Mouse (Mus musculus): ENCODE data around the gene Fam83e. TPM values are rescaled to one million over a fixed set of nuclear protein-coding genes. Genes with fewer than 3 reads are reported as not detected.

Fam83e gene
- polyA plus RNA-seq (2015; fragmentation: Nextera tagmentation; extraction: Ambion mirVana), result 1.7 and 2.3 TPM in 2 replicates

- Histone ChIP-seq H3K4me1 (ENCODE audit: insufficient read depth, low read depth, low read length) (peaks cover 16% of the 10 kb centered on the region), H3K27ac (ENCODE audit: low read length) (no peak within 1 kb of the TSS), H3K36me3 (ENCODE audit: insufficient read depth, low read length) (peaks cover 23% of the 10 kb centered on the region), H3K4me2 (replicated peaks; ENCODE audit: low read depth, low read length) (no peak within 1 kb of the TSS), H3K27me3 (replicated peaks; ENCODE audit: insufficient read depth, low read length) (no peaks in the 10 kb centered on the region), H3K9me3 (ENCODE audit: low read length) (no peaks in the 10 kb centered on the region), H3K4me3 (ENCODE audit: low read depth, low read length) (no peak within 1 kb of the TSS), H3K9ac (replicated peaks; ENCODE audit: low read depth) (no peak within 1 kb of the TSS)
- TF ChIP-seq CTCF (IDR thresholded peaks at IDR 0.05) (peak; percentile 46), EP300 (IDR thresholded peaks at IDR 0.05) (no peak)
- ATAC-seq (peak; percentile 11), DNase-seq (ENCODE audit: low spot score) (peak; percentile 59)
- 65% methylated on average over 12 of the region's 14 CpGs for WGBS
Measured at GRCm38 (mm10) chr7:45720413-45721233, at the start of gene Fam83e. Fam83e (plus strand) TSS chr7:45721212.

GRCm38 (mm10) chr7:45677627-45678295 lies 43.3 kb upstream of the Fam83e start:
- Histone ChIP-seq H3K27ac (ENCODE audit: low read length) (no peak overlapping the region), H3K9ac (replicated peaks; ENCODE audit: low read depth) (no peak overlapping the region), H3K4me2 (replicated peaks; ENCODE audit: low read depth, low read length) (no peak overlapping the region), H3K27me3 (replicated peaks; ENCODE audit: insufficient read depth, low read length) (no peaks in the 10 kb centered on the region), H3K4me3 (ENCODE audit: low read depth, low read length) (no peak overlapping the region), H3K4me1 (ENCODE audit: insufficient read depth, low read depth, low read length) (peaks cover 11% of the 10 kb centered on the region; the same call in 1 of the 2 replicates), H3K9me3 (ENCODE audit: low read length) (no peaks in the 10 kb centered on the region), H3K36me3 (ENCODE audit: insufficient read depth, low read length) (no peaks in the 10 kb centered on the region)
- DNase-seq (ENCODE audit: low spot score), result no peak
- TF ChIP-seq CTCF (IDR thresholded peaks at IDR 0.05) (no peak), EP300 (IDR thresholded peaks at IDR 0.05) (no peak)
- ATAC-seq, result no peak
- 48% methylated on average over 7 of the region's 7 CpGs for WGBS

- H3K4me1 ChIP-seq (ENCODE audit: insufficient read depth, low read depth, low read length), result peaks cover 11% of the 10 kb centered on the region; the same call in 1 of the 2 replicates
- no peak overlapping the region for H3K27ac ChIP-seq (ENCODE audit: low read length)
- no peak overlapping the region for H3K9ac ChIP-seq (replicated peaks; ENCODE audit: low read depth)
- H3K4me2 ChIP-seq (replicated peaks; ENCODE audit: low read depth, low read length), result no peak overlapping the region
- H3K9me3 ChIP-seq (ENCODE audit: low read length), result no peaks in the 10 kb centered on the region
- no peaks in the 10 kb centered on the region for H3K27me3 ChIP-seq (replicated peaks; ENCODE audit: insufficient read depth, low read length)
- WGBS, result 94% methylated on average over 14 of the region's 14 CpGs
- no peak overlapping the region for H3K4me3 ChIP-seq (ENCODE audit: low read depth, low read length)
- TF ChIP-seq EP300 (IDR thresholded peaks at IDR 0.05), result no peak
- no peak for TF ChIP-seq CTCF (IDR thresholded peaks at IDR 0.05)
- DNase-seq (ENCODE audit: low spot score), result no peak
- H3K36me3 ChIP-seq (ENCODE audit: insufficient read depth, low read length), result no peaks in the 10 kb centered on the region
- no peak for ATAC-seq
Measured at GRCm38 (mm10) chr7:45678513-45678912, 42.5 kb upstream of the Fam83e start.

GRCm38 (mm10) chr7:45679966-45680621 lies 40.9 kb upstream of the Fam83e start:
- DNase-seq (ENCODE audit: low spot score), result peak; percentile 80
- peaks cover 11% of the 10 kb centered on the region; the same call in 1 of the 2 replicates for H3K4me1 ChIP-seq (ENCODE audit: insufficient read depth, low read depth, low read length)
- H3K27ac ChIP-seq (ENCODE audit: low read length), result peak overlapping the region; percentile 33
- H3K9ac ChIP-seq (replicated peaks; ENCODE audit: low read depth), result no peak overlapping the region
- no peaks in the 10 kb centered on the region for H3K9me3 ChIP-seq (ENCODE audit: low read length)
- no peak overlapping the region for H3K4me2 ChIP-seq (replicated peaks; ENCODE audit: low read depth, low read length)
- H3K4me3 ChIP-seq (ENCODE audit: low read depth, low read length), result no peak overlapping the region
- WGBS, result 58% methylated on average over 14 of the region's 14 CpGs
- peak; percentile 85 for TF ChIP-seq EP300 (IDR thresholded peaks at IDR 0.05)
- no peak for TF ChIP-seq CTCF (IDR thresholded peaks at IDR 0.05)
- H3K27me3 ChIP-seq (replicated peaks; ENCODE audit: insufficient read depth, low read length), result no peaks in the 10 kb centered on the region
- peak; percentile 82 for ATAC-seq
- no peaks in the 10 kb centered on the region for H3K36me3 ChIP-seq (ENCODE audit: insufficient read depth, low read length)

- TF ChIP-seq EP300 (IDR thresholded peaks at IDR 0.05) (peak; percentile 13; the same call in 1 of the 2 replicates), CTCF (IDR thresholded peaks at IDR 0.05) (no peak)
- H3K9ac ChIP-seq (replicated peaks; ENCODE audit: low read depth), result no peak overlapping the region
- 48% methylated on average over 8 of the region's 8 CpGs for WGBS
- peaks cover 11% of the 10 kb centered on the region; the same call in 1 of the 2 replicates for H3K4me1 ChIP-seq (ENCODE audit: insufficient read depth, low read depth, low read length)
- ATAC-seq (peak; percentile 43), DNase-seq (ENCODE audit: low spot score) (peak; percentile 76)
- no peak overlapping the region for H3K4me2 ChIP-seq (replicated peaks; ENCODE audit: low read depth, low read length)
- no peaks in the 10 kb centered on the region for H3K36me3 ChIP-seq (ENCODE audit: insufficient read depth, low read length)
- H3K27ac ChIP-seq (ENCODE audit: low read length), result peak overlapping the region; percentile 89
- no peak overlapping the region for H3K4me3 ChIP-seq (ENCODE audit: low read depth, low read length)
- H3K9me3 ChIP-seq (ENCODE audit: low read length), result no peaks in the 10 kb centered on the region
- no peaks in the 10 kb centered on the region for H3K27me3 ChIP-seq (replicated peaks; ENCODE audit: insufficient read depth, low read length)
Measured at GRCm38 (mm10) chr7:45681046-45681736, 39.8 kb upstream of the Fam83e start.

All from lung, postnatal 0 days (tissue).